Mouse (Mus musculus): ENCODE data around the gene Prima1.

- TF ChIP-seq CTCF (IDR thresholded peaks at IDR 0.05; ENCODE audit: low read depth, low read length): no peak
- no peak for TF ChIP-seq POLR2A (IDR thresholded peaks at IDR 0.05; ENCODE audit: borderline replicate concordance, low read depth, low read length)
These were observed 6.7 kb downstream of the Prima1 start for GRCm38 (mm10) chr12:103235251-103235650.
